Mouse (Mus musculus) heart, postnatal 36 days (tissue): ENCODE results near the gene Gm47841. TPM values are rescaled to one million over a fixed set of nuclear protein-coding genes. Genes with fewer than 3 reads are reported as not detected.

Experiments used
- DNase-seq, 2 experiments: peaks; one replicate each; pipeline ENCODE4 v3.0.0; 2021 to 2022
- intact Hi-C: fragments of 180-260 bp; cut with DNase I; formaldehyde crosslinking; loops from one replicate; pipeline ENCODE4 v1.15.1; 2025
- total RNA-seq, 2 experiments: library from RNA; stranded (reverse); gene quantifications; 2 replicates each; pipeline ENCODE4 v1.2.3; 2021

The Gm47841 gene
- total RNA-seq, 2 experiments from 2014 or later, result not detected

- DNase-seq, result peak; percentile 45 to 62
- intact Hi-C loops, result loop anchor here (5.0 kb wide), 1 partner anchor 61 kb away; no protein-coding TSS in a partner anchor
Measured at GRCm38 (mm10) chr15:101046527-101047193, 537 bp downstream of the Gm47841 start.

GRCm38 (mm10) chr15:101046039-101046526, 1.1 kb downstream of the Gm47841 start:
- intact Hi-C loops, result loop anchor here (5.0 kb wide), 1 partner anchor 61 kb away; no protein-coding TSS in a partner anchor

GRCm38 (mm10) chr15:101044531-101044930, 2.7 kb downstream of the Gm47841 start:
- intact Hi-C loops, result loop anchor here (5.0 kb wide), 1 partner anchor 287 kb away; no protein-coding TSS in a partner anchor

More at GRCm38 (mm10) chr15:101046039-101046526, 1.1 kb downstream of the Gm47841 start:
- DNase-seq, result no peak

GRCm38 (mm10) chr15:101042613-101043012, 4.6 kb downstream of the Gm47841 start:
- intact Hi-C loops, result loop anchor here (5.0 kb wide), 1 partner anchor 285 kb away; no protein-coding TSS in a partner anchor
- DNase-seq, result peak; percentile 54 to 71

More at GRCm38 (mm10) chr15:101044531-101044930, 2.7 kb downstream of the Gm47841 start:
- no peak for DNase-seq

- no peak for DNase-seq
- intact Hi-C loops, result loop anchor here (5.0 kb wide), 1 partner anchor 285 kb away; no protein-coding TSS in a partner anchor
Measured at GRCm38 (mm10) chr15:101041966-101042365, 5.2 kb downstream of the Gm47841 start.

GRCm38 (mm10) chr15:101039651-101040050, 7.5 kb downstream of the Gm47841 start:
- intact Hi-C loops, result loop anchor here (5.0 kb wide), 1 partner anchor 282 kb away; no protein-coding TSS in a partner anchor
- DNase-seq, result no peak

- no peak for DNase-seq
- intact Hi-C loops, result no loop called here
Measured at GRCm38 (mm10) chr15:101028960-101029359, 18.2 kb downstream of the Gm47841 start.

GRCm38 (mm10) chr15:101011352-101011751, 35.8 kb downstream of the Gm47841 start:
- intact Hi-C loops, result no loop called here
- no peak for DNase-seq

- intact Hi-C loops, result no loop called here
- no peak for DNase-seq
Measured at GRCm38 (mm10) chr15:101008386-101009010, 38.7 kb downstream of the Gm47841 start.

GRCm38 (mm10) chr15:101007236-101007635, 40.0 kb downstream of the Gm47841 start:
- no peak for DNase-seq
- intact Hi-C loops, result no loop called here

GRCm38 (mm10) chr15:101006251-101007040, 40.8 kb downstream of the Gm47841 start:
- DNase-seq, result peak; percentile 43 to 54
- intact Hi-C loops, result no loop called here

GRCm38 (mm10) chr15:101005717-101006116, 41.5 kb downstream of the Gm47841 start:
- no peak for DNase-seq
- intact Hi-C loops, result no loop called here

GRCm38 (mm10) chr15:101004538-101004937, 42.7 kb downstream of the Gm47841 start:
- no peak for DNase-seq
- intact Hi-C loops, result no loop called here

GRCm38 (mm10) chr15:101002466-101002865, 44.7 kb downstream of the Gm47841 start:
- intact Hi-C loops, result no loop called here
- no peak for DNase-seq

GRCm38 (mm10) chr15:101001685-101002084, 45.5 kb downstream of the Gm47841 start:
- intact Hi-C loops, result no loop called here
- DNase-seq, result no peak

GRCm38 (mm10) chr15:100997090-100997489, 50.1 kb downstream of the Gm47841 start:
- intact Hi-C loops, result loop anchor here (5.0 kb wide), 1 partner anchor 160 kb away; no protein-coding TSS in a partner anchor
- DNase-seq, result peak in 1 of 2 experiments; percentile 28
